Mouse (Mus musculus) MN1 (cell line): ENCODE data around the gene Ppp1r8.

ENCODE experiments used
- DNase-seq: peaks from one replicate; pipeline ENCODE4 v3.0.0-alpha.2; 2016; ENCODE audit warnings: low spot score

The Ppp1r8 gene

GRCm38 (mm10) chr4:132778562-132779201 is 64.3 kb downstream of the Ppp1r8 start:
- no peak for DNase-seq
